Mouse (Mus musculus): ENCODE measurements around the gene Grin2a.
A peak's percentile ranks its signal among the peaks of the same experiment; 100 is the strongest.

The Grin2a gene

DNA sequence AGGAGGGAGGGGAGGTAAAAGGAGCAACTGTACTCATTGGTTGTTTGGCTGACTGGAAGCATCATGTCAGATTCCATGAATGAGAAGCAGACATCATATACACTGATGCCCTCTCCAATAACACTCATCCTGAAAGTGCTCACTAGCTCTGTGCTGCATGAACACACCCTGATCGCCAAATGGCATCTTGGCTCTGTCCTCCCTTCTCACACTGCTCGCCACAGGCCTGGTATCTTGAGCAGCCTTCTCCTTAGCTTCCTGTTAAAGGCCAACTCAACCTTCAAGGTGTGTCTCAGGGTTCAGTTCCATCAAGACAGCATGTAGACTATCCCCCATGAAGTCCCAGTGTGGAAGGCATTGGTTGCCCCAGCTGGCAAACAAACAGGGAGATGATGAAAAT lies 137.6 kb downstream of the Grin2a start:
- DNase-seq: peak; percentile 52

DNA sequence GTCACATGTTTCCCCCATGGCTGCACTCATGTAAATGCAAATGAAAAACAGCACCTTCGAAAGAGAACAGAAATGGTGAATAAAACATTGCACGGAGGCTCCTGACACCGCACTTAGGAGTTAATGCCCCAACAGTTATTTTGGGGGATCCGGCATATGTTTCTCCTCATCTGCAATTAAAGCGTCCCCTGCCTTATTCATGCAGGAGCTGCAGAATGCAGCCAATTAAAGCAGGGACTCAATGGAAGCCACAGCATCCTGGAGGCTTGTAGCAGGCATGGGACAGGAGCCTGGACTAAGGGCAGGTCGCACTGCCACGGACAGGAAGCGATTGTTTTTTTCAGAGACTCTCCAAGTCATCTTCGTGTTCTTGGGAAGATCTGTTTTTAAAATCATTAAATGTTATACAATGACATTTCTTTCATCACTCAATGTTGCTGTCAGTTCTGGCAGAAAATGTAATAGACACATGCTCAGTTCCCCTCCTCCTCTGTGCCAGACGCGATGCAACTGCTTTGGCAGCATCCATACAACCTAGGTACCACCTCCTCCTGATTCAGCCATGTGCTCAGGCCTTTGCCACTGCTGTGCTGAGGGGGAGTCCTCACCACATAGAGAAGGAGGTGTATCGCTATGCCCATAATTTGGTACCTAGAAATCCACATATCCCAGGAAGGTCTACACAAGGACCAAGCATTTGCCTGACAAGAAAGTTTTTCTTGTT lies 143.9 kb downstream of the Grin2a start:
- DNase-seq: peak; percentile 53

DNA sequence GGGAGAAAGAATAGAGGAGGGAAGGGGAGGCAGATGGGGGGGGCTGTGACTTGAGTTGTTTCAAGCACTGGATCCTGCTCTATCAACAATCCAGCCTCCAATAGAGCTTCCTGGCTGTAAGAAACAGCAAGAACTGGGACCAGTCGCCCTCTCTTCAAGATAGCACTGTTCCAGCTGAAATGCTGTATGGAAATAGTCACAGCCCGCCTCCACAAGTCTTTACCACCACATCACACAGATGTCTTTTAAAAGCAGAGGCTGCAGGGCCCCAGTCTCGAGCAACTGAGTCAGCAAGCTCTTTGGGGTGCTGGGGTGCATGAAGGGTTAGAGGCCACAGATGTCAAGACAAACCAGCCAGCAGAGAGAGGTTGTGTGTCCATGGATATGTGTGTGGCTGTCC lies 153.9 kb downstream of the Grin2a start:
- DNase-seq: no peak

DNA sequence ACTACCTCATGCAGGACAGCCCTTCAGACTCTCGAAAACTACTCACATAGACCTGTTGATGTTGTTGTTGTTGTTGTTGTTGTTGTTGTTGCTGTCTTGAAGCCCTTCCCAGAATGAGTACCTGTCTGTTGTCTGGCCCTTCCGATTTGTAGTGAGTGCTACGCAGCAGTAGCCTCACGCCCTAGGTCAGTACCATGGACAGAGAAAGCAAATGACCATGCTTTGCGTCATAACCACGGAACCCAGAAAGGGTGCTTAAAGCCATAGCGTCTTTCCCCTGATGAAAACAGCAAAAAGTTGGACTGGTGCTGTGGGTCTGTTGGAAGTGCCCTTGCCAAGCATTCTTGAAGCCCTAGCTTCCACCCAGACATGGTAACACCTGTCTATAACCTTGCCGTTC lies 158.8 kb downstream of the Grin2a start:
- DNase-seq: no peak

- no peak for DNase-seq
These were observed 161.1 kb downstream of the Grin2a start for GRCm38 (mm10) chr16:9834236-9834635.

- DNase-seq: no peak
These were observed 170.3 kb downstream of the Grin2a start for GRCm38 (mm10) chr16:9825110-9825483.

DNA sequence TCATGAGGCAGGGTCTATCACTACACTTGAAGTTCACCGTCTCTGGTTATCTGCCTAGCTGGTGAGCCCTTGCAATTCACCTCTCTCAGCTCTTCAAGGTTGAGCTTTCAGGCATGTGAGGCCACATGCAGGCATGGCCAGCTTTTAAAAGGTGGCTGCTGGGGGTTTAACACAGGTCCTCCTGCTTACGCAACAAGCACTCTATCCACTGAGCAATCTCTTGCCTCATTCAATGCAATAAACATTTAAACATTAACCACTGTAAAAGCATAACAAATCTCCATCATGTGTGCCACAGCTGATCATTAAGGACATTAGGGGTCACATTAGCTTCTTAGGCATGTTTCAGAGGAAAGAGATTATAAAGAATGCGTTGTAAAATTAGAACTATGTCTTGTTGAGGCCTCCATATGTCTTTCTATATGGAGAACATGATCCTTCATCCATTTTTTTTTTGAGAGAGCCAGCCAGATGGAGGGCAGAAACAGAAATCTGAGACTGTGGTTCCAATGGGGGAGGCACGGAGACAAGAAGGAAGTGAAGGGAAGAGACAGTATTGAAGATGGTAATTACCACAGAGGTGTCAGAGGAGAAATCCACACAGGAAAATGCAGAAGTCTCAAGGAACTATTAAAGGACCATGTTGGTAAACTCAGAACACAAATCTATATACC lies 170.8 kb downstream of the Grin2a start:
- no peak for DNase-seq

DNA sequence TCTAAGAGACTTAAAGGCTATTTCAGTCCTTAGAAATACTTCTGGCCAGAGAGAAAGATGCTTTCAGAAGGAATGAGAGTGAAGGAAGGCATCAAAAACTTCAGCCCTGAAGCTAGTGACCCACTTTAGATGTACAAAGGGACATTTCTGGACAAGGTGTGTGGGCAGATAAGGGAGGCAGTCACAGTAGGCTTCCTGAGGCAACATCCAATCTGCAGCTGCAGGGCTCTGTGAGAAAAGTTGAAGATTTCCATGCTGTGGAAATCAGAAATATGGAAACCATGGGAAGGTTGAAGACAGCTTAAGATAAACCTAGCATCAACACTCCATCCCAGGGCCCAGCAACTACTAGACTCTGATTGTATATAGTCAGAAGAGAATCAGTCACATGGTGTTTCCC lies 171.7 kb downstream of the Grin2a start:
- no peak for DNase-seq

GRCm38 (mm10) chr16:9819508-9819907 lies 175.9 kb downstream of the Grin2a start:
- peak; percentile 70 for DNase-seq

- peak; percentile 29 for DNase-seq
These were observed 194.0 kb downstream of the Grin2a start for GRCm38 (mm10) chr16:9801338-9801737.

DNA sequence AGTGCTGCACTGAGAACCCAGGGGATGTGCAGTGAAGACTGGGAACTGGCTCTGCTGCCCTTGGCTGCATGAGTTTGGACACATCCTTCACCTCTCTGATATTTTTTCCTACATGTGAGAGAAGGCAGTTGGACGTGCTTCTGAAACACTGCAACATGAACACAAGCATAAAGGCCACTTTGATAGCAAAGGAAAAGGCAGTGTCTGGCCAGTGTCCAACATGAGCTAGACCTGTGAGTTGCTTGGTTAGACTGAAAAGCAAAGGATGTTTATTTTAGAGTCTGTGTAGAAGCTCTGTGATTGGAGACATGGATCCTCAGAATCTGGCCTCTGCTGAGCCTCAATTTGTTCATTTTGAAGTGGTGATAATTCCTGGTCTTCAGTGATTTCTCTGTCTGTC lies 195.1 kb downstream of the Grin2a start:
- DNase-seq: no peak

GRCm38 (mm10) chr16:9792976-9793375 lies 202.4 kb downstream of the Grin2a start:
- DNase-seq: no peak

- no peak for DNase-seq
These were observed 209.1 kb downstream of the Grin2a start for GRCm38 (mm10) chr16:9786261-9786660.

DNA sequence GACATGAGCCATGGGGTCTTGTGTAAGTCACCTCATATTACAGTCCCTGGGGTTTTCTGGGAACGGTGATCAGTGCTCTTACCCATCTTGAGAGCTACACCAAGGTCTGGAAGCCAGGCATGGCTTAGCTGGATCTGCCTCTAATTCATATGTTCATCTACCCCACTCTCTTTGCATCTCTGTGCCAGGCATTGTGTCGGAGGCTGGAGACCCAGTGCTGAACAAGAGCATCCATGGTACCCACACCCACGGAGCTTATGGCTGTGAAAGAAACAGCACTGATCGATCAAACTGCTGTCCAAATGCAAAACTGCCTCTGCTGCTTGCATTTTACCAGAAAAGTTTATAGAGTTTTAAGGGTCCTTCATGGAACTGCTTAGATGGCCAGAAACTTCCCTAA lies 209.5 kb downstream of the Grin2a start:
- no peak for DNase-seq

- DNase-seq: no peak
These were observed 226.4 kb downstream of the Grin2a start for GRCm38 (mm10) chr16:9768981-9769380.

- peak; percentile 85 for DNase-seq
These were observed 227.0 kb downstream of the Grin2a start for GRCm38 (mm10) chr16:9768356-9768755.

DNA sequence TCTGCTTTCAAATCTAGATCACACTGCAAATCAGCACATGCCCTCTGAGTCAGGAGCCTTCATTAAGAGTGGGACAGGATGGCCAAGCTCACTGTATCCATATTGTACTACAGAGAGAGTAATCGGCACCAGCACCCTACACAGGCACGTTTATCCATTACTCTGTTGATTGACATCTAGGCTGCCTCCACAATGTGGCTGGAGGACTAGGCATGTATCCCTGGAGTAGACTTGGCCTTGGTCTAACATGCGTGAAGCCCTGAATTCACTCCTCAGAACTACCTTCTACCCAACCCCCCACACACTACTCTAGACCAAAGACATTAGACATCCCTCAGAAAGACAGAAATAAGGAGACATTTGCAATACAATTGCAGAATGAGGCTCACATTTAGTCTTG lies 227.4 kb downstream of the Grin2a start:
- no peak for DNase-seq

GRCm38 (mm10) chr16:9764086-9764485 lies 231.3 kb downstream of the Grin2a start:
- no peak for DNase-seq

DNA sequence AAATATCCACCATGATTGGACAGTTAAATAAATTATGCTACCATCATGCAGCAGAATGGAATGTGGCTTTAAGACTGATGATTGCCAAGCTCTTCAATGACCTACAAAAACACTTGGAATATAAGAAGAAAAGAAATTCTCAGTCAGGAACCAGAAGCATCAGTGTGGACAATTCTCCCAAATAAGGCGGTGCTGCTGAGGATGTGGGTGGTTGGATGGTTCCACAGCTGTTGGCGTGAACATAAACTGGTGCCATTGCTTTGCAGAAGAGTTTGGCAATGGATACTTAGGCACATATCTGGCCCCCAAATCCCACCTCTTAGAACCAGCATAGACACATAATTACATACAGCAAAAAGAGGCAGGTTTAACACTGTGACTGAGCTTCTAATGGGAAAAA lies 235.0 kb downstream of the Grin2a start:
- DNase-seq: no peak

DNA sequence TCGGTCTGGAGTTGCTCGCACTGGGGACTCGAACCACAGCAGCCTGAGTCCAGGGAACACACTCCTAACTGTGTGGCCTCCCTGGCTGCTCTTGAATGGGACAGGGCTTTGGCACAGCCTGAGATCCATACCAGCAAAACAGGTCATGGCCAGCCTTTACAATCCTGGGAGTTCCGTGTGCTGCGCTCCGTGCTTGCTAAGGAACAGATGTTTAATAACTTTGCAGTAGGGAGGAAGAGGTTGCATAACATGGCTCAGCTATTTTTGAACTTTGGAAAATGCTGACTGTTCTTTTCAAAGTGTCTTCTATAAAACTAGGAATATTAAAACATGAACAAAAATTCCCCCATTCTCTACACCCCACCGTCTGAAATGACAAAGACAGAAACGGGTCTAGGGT lies 238.5 kb downstream of the Grin2a start:
- DNase-seq: no peak

GRCm38 (mm10) chr16:9754061-9754460 lies 241.3 kb downstream of the Grin2a start:
- no peak for DNase-seq

GRCm38 (mm10) chr16:9753045-9753444 lies 242.3 kb downstream of the Grin2a start:
- DNase-seq: peak; percentile 86

DNA sequence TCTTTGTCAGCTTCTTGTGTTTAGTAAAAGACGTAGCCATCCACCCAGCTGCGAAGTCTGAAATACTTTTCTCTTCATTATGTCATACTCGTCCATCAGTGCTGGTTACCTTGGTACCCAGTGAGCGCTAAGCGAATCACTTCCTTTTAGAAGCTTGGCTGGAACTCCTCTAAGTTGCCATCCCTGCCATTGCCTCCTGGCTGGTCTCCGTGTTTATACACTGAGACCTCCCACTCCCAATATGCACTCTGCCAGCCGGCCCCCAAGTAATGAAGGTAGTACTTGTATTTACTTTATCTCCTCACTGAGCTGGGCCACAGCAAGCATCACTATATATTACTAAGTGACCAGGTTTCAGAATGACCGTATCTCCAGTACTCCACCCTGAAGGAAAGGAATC lies 242.8 kb downstream of the Grin2a start:
- DNase-seq: no peak

DNA sequence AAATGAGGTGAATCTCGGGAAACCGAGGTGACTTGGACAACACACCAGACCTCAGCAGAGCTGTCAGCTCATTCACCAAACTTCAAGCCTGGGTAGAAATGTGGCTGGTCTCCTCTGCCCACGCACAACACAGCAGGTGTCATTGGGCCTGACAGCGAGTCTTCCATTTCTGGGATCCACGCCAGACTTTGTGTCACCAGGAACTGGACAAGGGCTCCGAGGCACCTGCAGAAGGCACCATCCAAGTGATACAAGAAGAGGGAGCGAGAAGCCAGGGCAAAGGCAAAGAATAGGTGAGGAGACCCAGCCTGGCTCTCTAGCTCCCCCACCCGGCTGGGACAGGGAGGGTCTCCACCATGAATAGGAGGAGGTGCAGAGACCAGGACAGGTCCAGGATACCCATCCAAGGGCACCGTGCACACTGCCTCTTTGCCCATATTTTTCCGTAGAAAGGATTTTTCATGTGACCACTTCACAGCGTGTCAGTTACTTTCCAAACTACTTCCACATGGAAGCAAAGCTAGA lies 244.3 kb downstream of the Grin2a start:
- peak; percentile 98 for DNase-seq

- DNase-seq: peak; percentile 15
These were observed 245.7 kb downstream of the Grin2a start for GRCm38 (mm10) chr16:9749661-9750060.
